Mouse (Mus musculus): ENCODE results near the gene Nol11. TPM values are rescaled to one million over a fixed set of nuclear protein-coding genes. Genes with fewer than 3 reads are reported as not detected.
A peak's percentile ranks its signal among the peaks of the same experiment; 100 is the strongest.

The Nol11 gene
- total RNA-seq (2021), result 10 to 100 TPM in 1 of 2 experiments, 1 to 10 TPM in 1; 9.3 to 12.8 TPM
- long read RNA-seq, experiment 1, transcript Nol11-201 (18 exons, 3,158 nt), result major isoform, 5 of 8 reads
- long read RNA-seq, experiment 1, partial matches to known transcripts, result 1 of 8 reads
- long read RNA-seq, experiment 1, other reads (novel, unspliced or antisense), result 2 of 8 reads
- long read RNA-seq, experiment 2, transcript Nol11-201 (18 exons, 3,158 nt), result major isoform, 9 of 13 reads
- long read RNA-seq, experiment 2, partial matches to known transcripts, result 1 of 13 reads
- long read RNA-seq, experiment 2, other reads (novel, unspliced or antisense), result 2 of 13 reads

- peak; percentile 97 to 99 for DNase-seq
- intact Hi-C loops (cut with DNase I), result no loop called here
Measured at GRCm38 (mm10) chr11:107188565-107189552, at the start of gene Nol11. Gene Nol11, minus strand, starts transcription at chr11:107189381.

- intact Hi-C loops (cut with DNase I), result no loop called here
- DNase-seq, result no peak
Measured at GRCm38 (mm10) chr11:107238506-107238905, 49.3 kb upstream of the Nol11 start.

GRCm38 (mm10) chr11:107237532-107237931 is 48.4 kb upstream of the Nol11 start:
- intact Hi-C loops (cut with DNase I), result no loop called here
- no peak for DNase-seq

GRCm38 (mm10) chr11:107233252-107233890 is 44.2 kb upstream of the Nol11 start:
- intact Hi-C loops (cut with DNase I), result no loop called here
- DNase-seq, result no peak

GRCm38 (mm10) chr11:107230128-107230527 is 40.9 kb upstream of the Nol11 start:
- DNase-seq, result no peak
- intact Hi-C loops (cut with DNase I), result no loop called here

GRCm38 (mm10) chr11:107226431-107226830 is 37.2 kb upstream of the Nol11 start:
- intact Hi-C loops (cut with DNase I), result no loop called here
- no peak for DNase-seq

- intact Hi-C loops (cut with DNase I), result no loop called here
- no peak for DNase-seq
Measured at GRCm38 (mm10) chr11:107226013-107226412, 36.8 kb upstream of the Nol11 start.

GRCm38 (mm10) chr11:107225301-107225700 is 36.1 kb upstream of the Nol11 start:
- no peak for DNase-seq

GRCm38 (mm10) chr11:107223667-107224214 is 34.6 kb upstream of the Nol11 start:
- no peak for DNase-seq
- intact Hi-C loops (cut with DNase I), result no loop called here

More at GRCm38 (mm10) chr11:107225301-107225700, 36.1 kb upstream of the Nol11 start:
- intact Hi-C loops (cut with DNase I), result no loop called here

- intact Hi-C loops (cut with DNase I), result no loop called here
- no peak for DNase-seq
Measured at GRCm38 (mm10) chr11:107223169-107223561, 34.0 kb upstream of the Nol11 start.

- intact Hi-C loops (cut with DNase I), result no loop called here
Measured at GRCm38 (mm10) chr11:107222531-107223168, 33.5 kb upstream of the Nol11 start.

GRCm38 (mm10) chr11:107215111-107215510 is 25.9 kb upstream of the Nol11 start:
- intact Hi-C loops (cut with DNase I), result no loop called here
- no peak for DNase-seq

More at GRCm38 (mm10) chr11:107222531-107223168, 33.5 kb upstream of the Nol11 start:
- DNase-seq, result no peak

- DNase-seq, result no peak
- intact Hi-C loops (cut with DNase I), result loop anchor here (5.0 kb wide), 1 partner anchor 259 kb away; the partner anchor contains the start of gene Pitpnc1
Measured at GRCm38 (mm10) chr11:107213745-107214144, 24.6 kb upstream of the Nol11 start.

- intact Hi-C loops (cut with DNase I), result loop anchor here (5.0 kb wide), 1 partner anchor 262 kb away; the partner anchor contains the start of gene Pitpnc1
- no peak for DNase-seq
Measured at GRCm38 (mm10) chr11:107209818-107210217, 20.6 kb upstream of the Nol11 start.

GRCm38 (mm10) chr11:107201773-107202172 is 12.6 kb upstream of the Nol11 start:
- no peak for DNase-seq
- intact Hi-C loops (cut with DNase I), result no loop called here

GRCm38 (mm10) chr11:107199281-107199680 is 10.1 kb upstream of the Nol11 start:
- intact Hi-C loops (cut with DNase I), result no loop called here

GRCm38 (mm10) chr11:107195334-107195733 is 6.2 kb upstream of the Nol11 start:
- DNase-seq, result no peak
- intact Hi-C loops (cut with DNase I), result no loop called here

More at GRCm38 (mm10) chr11:107199281-107199680, 10.1 kb upstream of the Nol11 start:
- no peak for DNase-seq

- intact Hi-C loops (cut with DNase I), result no loop called here
- DNase-seq, result no peak
Measured at GRCm38 (mm10) chr11:107190376-107190775, 1.2 kb upstream of the Nol11 start.

GRCm38 (mm10) chr11:107183777-107184176 is 5.4 kb downstream of the Nol11 start:
- DNase-seq, result no peak
- intact Hi-C loops (cut with DNase I), result no loop called here

GRCm38 (mm10) chr11:107161215-107161614 is 28.0 kb downstream of the Nol11 start:
- DNase-seq, result no peak
- intact Hi-C loops (cut with DNase I), result no loop called here
